Mouse (Mus musculus) heart, adult 18-20 months (tissue): ENCODE data around the gene Serf1. TPM values are rescaled to one million over a fixed set of nuclear protein-coding genes. Genes with fewer than 3 reads are reported as not detected.
A peak's percentile ranks its signal among the peaks of the same experiment; 100 is the strongest.
"Not testable (repeated sequence)": the region's sequence is repeated elsewhere in the genome, so short reads cannot be mapped to it uniquely, and the experiment has no call there.

Experiments
- DNase-seq, 2 experiments: peaks; one replicate each; pipeline ENCODE4 v3.0.0; 2021 to 2022; ENCODE audit warnings: mixed read lengths in 1 of 2
- long read RNA-seq, 2 experiments: library from polyadenylated mRNA; stranded (forward); transcript quantifications; one replicate each; pipeline ENCODE4 v2.0.0; 2021
- total RNA-seq, 2 experiments: library from RNA; stranded (reverse); gene quantifications; 2 replicates each; pipeline ENCODE4 v1.2.3; 2021

The Serf1 gene
- total RNA-seq = 1 to 10 TPM; 4.5 to 6.0 TPM
- long read RNA-seq, experiment 1, transcript Serf1-201 (3 exons, 601 nt) = major isoform, 26 of 27 reads
- long read RNA-seq, experiment 1, partial matches to known transcripts = 0 of 27 reads
- long read RNA-seq, experiment 1, other reads (novel, unspliced or antisense) = 1 of 27 reads
- long read RNA-seq, experiment 2, transcript Serf1-201 (3 exons, 601 nt) = major isoform, 20 of 20 reads
- long read RNA-seq, experiment 2, partial matches to known transcripts = 0 of 20 reads
- long read RNA-seq, experiment 2, other reads (novel, unspliced or antisense) = 0 of 20 reads

DNA sequence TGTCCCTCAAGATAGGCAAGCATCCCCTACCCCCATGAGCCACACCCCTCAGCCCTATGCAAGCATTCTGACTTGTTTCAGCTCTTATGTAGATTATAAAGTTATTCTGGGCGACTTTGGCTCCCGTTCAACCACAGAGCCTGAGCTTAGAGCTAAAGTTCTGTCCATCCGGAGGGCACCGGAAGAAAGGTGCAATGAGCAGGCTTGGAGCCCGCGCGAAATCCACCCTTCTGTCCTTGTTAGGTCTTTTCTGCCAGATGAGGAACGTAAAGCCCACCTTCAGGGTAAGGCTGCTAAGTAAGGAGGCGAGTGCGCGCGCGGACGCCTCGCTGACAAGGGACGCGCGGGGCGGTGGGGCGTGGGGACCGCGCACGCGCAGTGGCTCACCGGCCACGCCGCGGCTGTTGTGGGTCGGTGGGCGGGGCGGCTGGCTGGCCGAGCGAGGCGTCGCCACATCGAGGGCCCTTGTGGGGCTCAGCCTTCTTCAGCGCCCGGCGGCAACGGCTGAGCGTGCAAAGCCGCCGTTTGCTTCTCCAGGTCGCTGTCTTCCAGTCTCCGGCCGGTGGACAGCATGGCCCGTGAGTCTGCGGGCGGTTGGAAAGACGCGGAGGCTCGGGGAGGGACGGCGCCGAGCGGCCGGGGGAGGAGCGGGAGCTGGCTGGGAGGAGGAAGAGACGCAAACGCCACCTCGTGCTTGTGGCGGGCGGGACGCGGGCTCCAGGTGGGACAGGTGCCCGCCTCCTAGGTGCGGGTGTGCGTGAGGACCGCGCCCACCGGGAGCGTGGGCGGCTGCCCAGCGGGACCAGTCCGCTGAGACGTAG lies at the start of gene Serf1:
Serf1 (plus strand) TSS at position 361 of the 821 bp plus-strand sequence.
- peak; percentile 85 to 87 for DNase-seq

DNA sequence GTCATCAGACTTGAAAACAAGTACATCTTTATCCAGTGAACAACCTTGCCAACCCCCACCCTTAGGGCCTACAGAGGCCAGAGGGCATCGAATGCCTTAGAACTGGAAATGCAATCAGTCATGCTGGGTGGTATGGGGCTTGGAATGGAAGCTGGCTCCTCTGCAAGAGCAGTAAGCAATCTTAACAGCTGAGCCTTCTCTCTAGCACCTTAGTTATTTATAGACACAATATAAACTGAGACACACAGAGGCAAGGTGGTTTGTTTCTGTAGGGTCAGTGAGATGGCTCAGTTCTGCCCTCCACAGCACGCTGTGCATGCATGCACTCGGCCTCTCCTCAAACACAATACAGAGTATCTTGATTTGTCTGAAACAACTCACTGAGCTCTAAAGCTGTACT lies 43.9 kb upstream of the Serf1 start:
- no peak for DNase-seq

- DNase-seq = no peak
Observed at GRCm38 (mm10) chr13:100067821-100068220, 40.0 kb upstream of the Serf1 start.

DNA sequence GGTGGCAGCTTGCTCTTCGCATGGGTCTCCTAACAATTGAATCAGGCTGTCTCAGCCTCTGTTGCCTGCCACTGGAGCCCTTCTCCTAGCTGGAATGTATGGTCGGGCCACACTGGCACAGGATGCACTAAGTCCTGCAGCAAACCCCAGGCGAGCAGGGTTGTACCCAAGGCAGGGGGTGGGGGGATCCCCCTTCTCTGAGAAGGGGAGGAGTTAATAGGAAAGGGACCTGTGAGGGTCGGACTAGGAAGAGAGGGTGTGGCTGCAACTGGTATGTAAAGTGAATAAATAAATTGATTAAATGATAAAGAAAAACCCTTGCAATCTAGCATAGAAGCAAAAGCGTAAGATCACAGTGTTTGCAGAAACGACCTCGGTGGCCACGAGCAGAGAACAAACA lies 36.3 kb upstream of the Serf1 start:
- no peak for DNase-seq

GRCm38 (mm10) chr13:100098808-100099207 lies 9.0 kb upstream of the Serf1 start:
- DNase-seq = no peak

- no peak for DNase-seq
Observed at GRCm38 (mm10) chr13:100103052-100103658, 4.7 kb upstream of the Serf1 start.

GRCm38 (mm10) chr13:100103748-100104254 lies 4.0 kb upstream of the Serf1 start, which contains the start of gene Bdp1:
Bdp1 (minus strand) TSS chr13:100104070.
- peak; percentile 94 to 98 for DNase-seq

GRCm38 (mm10) chr13:100112218-100112972 lies 4.6 kb downstream of the Serf1 start:
- peak in 1 of 2 experiments; percentile 37 for DNase-seq

DNA sequence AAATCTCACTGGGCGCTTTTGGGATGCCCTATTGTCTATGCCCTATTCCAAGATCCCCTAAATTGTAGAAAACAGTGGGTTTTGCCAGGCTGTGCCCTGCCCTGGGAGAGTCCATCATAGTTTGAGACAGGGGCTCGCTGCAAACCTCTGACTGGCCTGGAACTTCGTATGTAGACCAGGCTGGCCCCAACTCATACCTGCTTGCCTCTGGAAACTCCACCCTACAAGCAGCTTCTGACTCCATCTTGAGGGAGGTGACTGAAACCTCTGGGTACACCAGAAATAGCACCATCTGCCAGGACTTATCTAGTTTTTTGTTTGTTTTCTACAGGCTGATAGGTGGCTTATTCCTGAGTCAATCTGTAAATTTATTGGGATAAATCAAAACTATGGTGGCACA lies 16.2 kb downstream of the Serf1 start:
- DNase-seq = no peak

DNA sequence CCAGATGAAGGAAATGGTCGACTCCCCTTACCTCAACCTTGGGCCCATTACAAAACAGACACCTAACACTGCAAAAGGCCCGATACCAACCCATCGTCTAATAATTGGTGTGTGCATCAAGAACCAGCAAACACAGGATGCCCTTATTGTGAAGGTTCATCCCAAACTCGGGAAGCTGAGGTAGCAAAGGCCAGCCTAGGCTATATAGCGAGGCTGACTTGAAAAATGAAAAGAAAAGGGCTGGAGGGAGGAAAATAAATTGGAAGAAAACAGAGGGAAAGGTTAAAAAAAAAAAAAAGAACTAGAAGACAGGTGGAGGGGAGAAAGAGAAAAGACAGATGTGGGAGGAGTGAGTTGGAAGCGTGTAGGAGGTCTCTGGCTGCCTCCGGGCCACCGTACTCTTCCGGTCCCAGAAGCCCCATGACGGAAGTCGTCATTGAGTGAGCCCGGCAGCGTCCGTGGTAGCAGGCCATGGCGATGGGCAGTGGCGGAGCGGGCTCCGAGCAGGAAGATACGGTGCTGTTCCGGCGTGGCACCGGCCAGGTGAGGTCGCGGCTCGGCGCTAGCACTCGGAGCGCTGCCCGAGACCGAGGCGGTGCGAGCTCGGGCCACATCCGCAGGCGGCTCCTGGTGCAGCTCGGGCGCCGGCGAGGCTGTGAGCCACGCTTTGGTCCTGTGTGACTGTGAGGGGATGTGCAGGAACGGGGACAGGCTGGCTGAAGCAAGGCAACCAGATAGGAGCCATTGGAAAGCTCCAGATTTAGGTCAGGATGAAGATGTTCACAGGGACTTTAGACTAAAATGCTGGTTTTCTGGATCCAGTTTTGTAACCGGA lies 16.8 kb downstream of the Serf1 start, which contains the start of gene Smn1:
Smn1 (plus strand) TSS at position 430 of the 835 bp plus-strand sequence.
- peak; percentile 96 to 98 for DNase-seq

DNA sequence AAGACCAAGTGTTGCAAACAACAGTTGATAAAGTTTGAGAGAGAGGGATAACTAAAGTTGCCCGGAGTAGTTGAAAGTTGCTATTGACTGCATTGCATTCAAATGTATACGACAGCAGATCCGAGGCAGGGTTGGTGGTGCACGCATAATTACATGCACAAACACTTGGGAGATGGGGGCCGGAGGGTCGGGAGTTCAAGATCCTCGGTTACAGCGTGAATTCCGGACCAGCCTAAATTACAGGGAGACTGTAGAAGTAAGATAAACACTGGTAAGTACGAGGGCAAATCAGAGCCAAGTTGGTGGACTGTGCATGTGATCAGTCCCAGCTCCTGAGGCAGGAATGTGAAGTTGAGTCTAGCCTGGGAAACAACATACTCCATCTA lies 17.4 kb downstream of the Serf1 start:
- peak in 1 of 2 experiments; percentile 7 for DNase-seq

DNA sequence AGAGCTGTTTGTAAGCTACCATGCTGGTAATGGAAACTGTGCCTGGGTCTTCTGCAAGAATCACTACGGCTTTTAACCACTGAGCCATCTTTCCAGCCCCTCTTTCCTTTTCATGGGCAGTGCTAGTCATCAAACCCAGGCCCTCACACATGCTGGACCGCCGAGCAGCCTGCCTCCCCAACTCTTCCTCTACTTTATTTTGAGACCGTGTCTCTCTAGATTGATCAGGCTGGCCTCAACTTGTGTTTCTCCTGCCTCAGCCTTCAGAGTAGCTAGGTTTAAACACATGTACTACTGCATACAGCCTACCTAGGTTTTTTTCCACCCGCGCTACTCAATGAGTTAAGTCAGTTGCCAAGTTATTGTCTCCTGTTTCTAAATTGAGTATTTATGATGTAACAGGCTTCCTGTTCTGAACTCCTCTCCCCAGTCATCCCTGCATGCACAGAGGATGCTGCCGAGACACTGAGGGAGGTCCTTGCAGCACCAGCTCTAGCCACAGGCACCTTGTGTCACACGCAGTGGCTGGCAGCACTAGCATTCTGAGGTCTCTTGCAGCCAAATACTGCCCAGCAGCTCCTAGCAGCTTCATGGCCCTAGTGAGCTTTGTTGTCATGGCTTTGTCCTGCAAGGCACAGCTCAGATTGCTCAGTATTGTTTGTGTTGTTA lies 34.0 kb downstream of the Serf1 start:
- no peak for DNase-seq

DNA sequence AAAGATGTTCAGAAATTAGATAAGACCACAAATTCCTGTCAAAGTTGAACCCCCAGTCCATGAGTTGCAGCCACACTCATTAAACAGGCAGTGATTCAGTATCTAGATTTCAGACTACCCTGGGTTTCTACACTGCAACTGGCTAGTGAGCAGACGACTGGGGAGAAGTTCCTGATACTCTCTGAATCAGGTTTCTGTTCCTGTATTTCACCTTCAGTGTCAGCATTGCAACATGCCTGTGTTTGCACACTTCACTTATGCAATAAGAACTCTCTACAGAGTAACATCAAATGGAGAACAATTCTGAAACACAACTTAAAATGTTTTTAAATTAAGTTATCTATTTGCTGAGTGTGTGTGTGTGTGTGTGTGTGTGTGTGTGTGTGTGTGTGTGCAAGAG lies 44.8 kb downstream of the Serf1 start:
- DNase-seq = peak in 1 of 2 experiments; percentile 27

DNA sequence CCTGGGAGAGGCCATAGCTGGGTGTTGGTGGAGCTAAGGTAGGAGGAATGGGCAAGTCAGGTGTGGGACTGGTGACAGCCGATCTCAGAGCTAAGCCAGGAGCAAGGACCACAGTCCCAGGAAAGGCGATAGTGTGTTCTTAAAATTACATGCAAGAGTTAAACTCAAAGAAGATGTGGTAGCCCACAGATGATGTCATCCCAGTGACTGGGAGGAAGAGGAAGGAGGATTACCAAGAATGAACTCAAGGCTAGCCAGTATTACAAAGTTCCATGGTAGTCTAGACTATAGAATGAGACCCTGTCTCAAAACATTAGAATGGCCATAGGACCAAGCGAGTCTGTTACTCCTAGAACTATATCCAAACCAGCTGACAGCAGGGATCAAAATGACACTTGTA lies 48.8 kb downstream of the Serf1 start:
- no peak for DNase-seq

- not testable (repeated sequence) for DNase-seq
Observed at GRCm38 (mm10) chr13:100161171-100161870, 53.5 kb downstream of the Serf1 start.

DNA sequence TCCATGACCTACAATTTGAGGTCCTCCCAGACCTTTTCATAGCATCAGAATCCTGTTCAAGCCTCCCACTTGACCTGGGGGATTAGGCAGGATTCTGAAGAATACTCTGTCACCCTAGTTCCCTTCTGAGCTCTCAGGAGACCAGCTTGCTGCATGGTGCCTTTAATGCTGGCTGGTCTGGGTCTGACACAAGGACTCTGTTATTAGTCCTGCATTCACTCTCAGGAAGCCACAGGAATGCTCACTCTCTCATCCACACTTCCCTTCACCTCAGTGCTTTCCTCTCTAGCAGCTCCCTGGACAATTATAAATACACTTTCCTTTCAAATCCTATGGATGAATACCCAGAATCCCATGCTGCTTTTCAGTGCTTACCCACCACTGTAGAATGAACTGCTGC lies 54.7 kb downstream of the Serf1 start:
- not testable (repeated sequence) for DNase-seq
